Mouse (Mus musculus) kidney, embryonic 16.5 days (tissue): ENCODE results near the gene Clic1. TPM values are rescaled to one million over a fixed set of nuclear protein-coding genes. Genes with fewer than 3 reads are reported as not detected.
"Not testable (repeated sequence)": the region's sequence is repeated elsewhere in the genome, so short reads cannot be mapped to it uniquely, and the experiment has no call there.

Source experiments
- ATAC-seq: fragments of 200-750 bp; cut with Nextera tagmentation; 2 replicates; pipeline ENCODE4 v1.8.0; 2017; ENCODE audit warnings: moderate TSS enrichment; ENCODE audit not compliant: low FRiP score, low TSS enrichment
- H3K27ac ChIP-seq: fragments of 300-500 bp; sonication (generic); 2 replicates; pipeline ENCODE4 v1.5.1; 2014; ENCODE audit warnings: low read length
- H3K27me3 ChIP-seq: fragments of 300-500 bp; sonication (generic); 2 replicates; pipeline ENCODE4 v1.6.1; 2014; ENCODE audit warnings: low read length, control low read depth, mixed read lengths; ENCODE audit not compliant: insufficient read depth
- H3K36me3 ChIP-seq: fragments of 300-500 bp; sonication (generic); 2 replicates; pipeline ENCODE4 v1.6.1; 2014; ENCODE audit warnings: low read length, control low read depth, mixed read lengths; ENCODE audit not compliant: insufficient read depth
- H3K4me1 ChIP-seq: fragments of 300-500 bp; sonication (generic); 2 replicates; pipeline ENCODE4 v1.6.1; 2014; ENCODE audit warnings: low read length, control low read depth, mixed read lengths; ENCODE audit not compliant: insufficient read depth
- H3K4me2 ChIP-seq: fragments of 300-500 bp; sonication (generic); replicated peaks from 2 replicates; pipeline ENCODE4 v1.6.1; 2014; ENCODE audit warnings: low read depth, low read length
- H3K4me3 ChIP-seq: fragments of 300-500 bp; sonication (generic); 2 replicates; pipeline ENCODE4 v1.5.1; 2014; ENCODE audit warnings: mild to moderate bottlenecking, low read length
- H3K9ac ChIP-seq: fragments of 300-500 bp; sonication (generic); replicated peaks from 2 replicates; pipeline ENCODE4 v1.6.1; 2014; ENCODE audit warnings: low read length
- H3K9me3 ChIP-seq: fragments of 300-500 bp; sonication (generic); 2 replicates; pipeline ENCODE4 v1.6.1; 2016; ENCODE audit warnings: low read length, control low read depth
- WGBS: fragments of 180-500 bp; shearing (Covaris S2); extraction: QIAGEN DNeasy Blood & Tissue Kit; methylation state at CpG from one replicate; pipeline ENCODE4 v1.1.7; 2014; 5-methylcytosine and 5-hydroxymethylcytosine counted together
- polyA plus RNA-seq: library from polyadenylated mRNA; unstranded; fragments of >200 nt; fragmentation: Nextera tagmentation; extraction: Ambion mirVana; gene quantifications from 2 replicates; pipeline ENCODE4 v1.2.1, GENCODE M21; 2015

The Clic1 gene
- polyA plus RNA-seq, 1 experiment from 2014 or later = 341 TPM

DNA sequence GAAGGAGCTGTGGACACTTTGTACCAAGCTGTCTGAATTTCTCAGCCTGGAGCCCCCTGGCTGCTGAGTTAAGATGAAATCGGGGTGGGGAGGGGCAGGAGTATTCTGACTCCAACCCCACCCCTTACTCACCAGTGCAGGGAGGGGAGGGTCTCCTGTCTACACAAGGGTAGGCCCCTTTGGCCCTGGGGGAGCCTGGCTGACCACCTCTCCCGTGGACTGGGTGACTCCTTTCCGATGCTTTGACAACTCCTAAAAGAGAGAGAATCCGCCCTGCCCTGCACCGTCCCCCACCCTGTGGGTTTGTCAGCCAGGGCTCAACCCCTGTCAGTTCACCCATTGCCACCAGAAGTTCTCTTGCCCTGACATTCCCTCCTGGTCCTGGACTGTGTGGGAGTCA, 23.6 kb upstream of the Clic1 start:
- Histone ChIP-seq H3K9ac (peak overlapping the region; percentile 7), H3K27me3 (no peaks in the 10 kb centered on the region), H3K4me3 (no peak overlapping the region), H3K4me1 (peaks cover 30% of the 10 kb centered on the region), H3K27ac (no peak overlapping the region), H3K4me2 (no peak overlapping the region), H3K9me3 (no peaks in the 10 kb centered on the region), H3K36me3 (no peaks in the 10 kb centered on the region)
- WGBS = 62% methylated on average over 5 of the region's 5 CpGs
- no peak for ATAC-seq

DNA sequence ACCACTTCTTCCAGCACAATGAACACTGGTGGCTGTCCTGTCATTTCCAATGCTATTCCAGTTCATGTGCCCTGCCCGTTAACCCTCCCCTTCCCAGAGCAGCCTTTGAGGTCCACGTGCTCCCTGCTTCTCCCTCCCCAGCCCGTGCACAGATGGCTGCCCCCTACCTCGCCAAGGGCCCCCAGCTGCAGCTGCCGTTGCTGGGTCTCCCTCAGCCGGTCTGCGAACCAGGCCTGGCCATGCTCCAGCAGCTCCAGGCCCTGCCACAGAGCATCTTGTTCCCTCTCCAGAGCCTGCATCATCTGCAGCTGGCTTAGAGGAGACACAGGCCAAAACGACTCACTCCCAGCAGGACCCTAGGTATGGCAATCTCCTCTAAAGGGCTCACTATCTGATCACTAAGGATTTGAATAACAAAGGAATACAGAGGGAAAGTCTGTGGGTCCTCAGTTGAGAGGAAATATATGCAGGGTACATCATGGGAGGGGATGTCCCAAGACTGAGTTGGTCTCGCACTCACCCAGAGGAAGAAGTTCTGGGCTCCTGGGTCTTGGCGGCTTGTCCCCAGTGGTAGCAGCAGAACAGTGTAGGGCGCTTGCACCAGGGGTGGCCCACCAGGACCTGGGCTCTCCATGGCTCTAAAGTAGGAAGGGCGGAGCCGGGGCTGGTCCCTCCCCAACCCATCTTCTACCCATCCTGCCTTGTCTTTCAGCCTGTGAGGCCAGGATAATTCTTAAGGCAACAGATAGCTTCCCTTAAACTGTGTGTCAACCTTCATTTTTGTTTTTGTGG, 22.3 kb upstream of the Clic1 start, which contains the start of gene Sapcd1:
Sapcd1 (minus strand) TSS at position 740 of the 792 bp plus-strand sequence.
- Histone ChIP-seq H3K4me1 (peaks cover 25% of the 10 kb centered on the region), H3K9me3 (no peaks in the 10 kb centered on the region), H3K4me3 (no peak within 1 kb of the TSS), H3K27me3 (no peaks in the 10 kb centered on the region), H3K36me3 (no peaks in the 10 kb centered on the region), H3K4me2 (0 out of 2 replicates have a peak within 1 kb of the TSS, but pooled peaks have one; percentile 12), H3K9ac (peak within 1 kb of the TSS; percentile 42), H3K27ac (peak within 1 kb of the TSS; percentile 35; the same call in 1 of the 2 replicates)
- WGBS = 35% methylated on average over 13 of the region's 13 CpGs
- ATAC-seq = peak; percentile 46

DNA sequence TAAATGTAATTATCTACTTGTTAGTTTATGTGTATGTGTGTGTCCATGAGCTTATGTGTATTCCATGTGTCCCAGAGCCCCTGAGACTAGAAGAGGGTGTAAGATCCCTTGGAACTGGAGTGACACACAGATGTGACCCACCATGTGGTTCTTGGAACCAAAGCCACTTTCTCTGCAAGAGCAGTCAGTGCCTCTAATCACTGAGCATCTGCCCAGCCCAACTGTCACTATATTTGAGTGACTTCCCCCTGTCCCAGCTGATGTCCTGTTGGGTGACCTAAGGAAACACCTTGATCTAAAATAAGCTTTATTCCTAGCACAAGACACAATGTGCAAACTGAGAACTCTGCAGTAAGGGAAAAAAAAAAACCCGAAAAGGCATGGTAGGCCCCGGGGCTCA, 21.5 kb upstream of the Clic1 start:
- no peak overlapping the region for H3K4me3 ChIP-seq
- H3K27me3 ChIP-seq = no peaks in the 10 kb centered on the region
- H3K27ac ChIP-seq = no peak overlapping the region
- no peak overlapping the region for H3K9ac ChIP-seq
- 59% methylated on average over 2 of the region's 2 CpGs for WGBS
- no peak for ATAC-seq
- no peaks in the 10 kb centered on the region for H3K9me3 ChIP-seq
- peaks cover 25% of the 10 kb centered on the region for H3K4me1 ChIP-seq
- no peaks in the 10 kb centered on the region for H3K36me3 ChIP-seq
- no peak overlapping the region for H3K4me2 ChIP-seq

DNA sequence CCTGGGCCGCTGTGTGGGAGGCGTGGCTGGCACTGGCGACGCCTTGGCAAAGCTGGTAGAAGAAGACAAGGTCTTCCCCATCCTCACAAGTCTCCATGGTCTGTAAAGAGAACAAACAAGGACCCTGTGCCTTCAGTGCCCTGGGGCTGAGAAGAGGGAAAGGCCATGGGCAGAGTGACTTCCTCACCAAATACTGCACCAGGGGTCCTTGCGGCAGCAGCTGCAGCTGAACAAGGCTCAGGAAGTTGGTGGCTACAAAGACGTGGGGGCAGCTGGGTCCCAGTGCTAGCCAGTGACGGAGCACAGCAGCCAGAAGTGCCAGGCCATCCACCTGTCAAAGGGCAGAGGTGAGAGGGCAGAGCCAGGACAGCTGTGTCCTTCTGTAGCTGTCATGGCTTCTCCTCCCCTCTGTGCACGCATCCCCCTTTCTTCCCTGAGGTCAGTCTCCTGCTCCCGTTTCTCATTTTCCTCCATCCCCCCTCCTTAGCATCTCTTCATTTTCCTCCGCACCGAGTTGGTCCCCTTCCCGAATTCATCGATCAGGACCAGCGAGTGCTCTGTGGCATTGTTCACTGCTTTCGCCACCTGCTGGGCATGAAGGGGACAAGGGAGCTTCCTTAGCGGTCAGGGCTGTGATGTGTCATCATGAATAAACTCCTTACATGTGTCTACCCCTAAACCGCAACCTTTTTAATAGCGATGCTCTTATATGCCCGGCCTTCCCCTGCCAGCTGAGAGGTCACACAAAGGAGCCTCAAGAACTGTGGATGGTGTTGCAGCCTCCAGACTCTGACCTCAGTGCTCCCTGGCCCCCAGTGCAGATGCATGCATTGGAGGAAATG, 19.9 kb upstream of the Clic1 start:
- Histone ChIP-seq H3K4me3 (no peak overlapping the region), H3K27ac (no peak overlapping the region), H3K4me2 (no peak overlapping the region), H3K36me3 (no peaks in the 10 kb centered on the region), H3K9ac (no peak overlapping the region), H3K27me3 (no peaks in the 10 kb centered on the region), H3K4me1 (peaks cover 20% of the 10 kb centered on the region), H3K9me3 (no peaks in the 10 kb centered on the region)
- WGBS = 35% methylated on average over 19 of the region's 19 CpGs
- no peak for ATAC-seq

DNA sequence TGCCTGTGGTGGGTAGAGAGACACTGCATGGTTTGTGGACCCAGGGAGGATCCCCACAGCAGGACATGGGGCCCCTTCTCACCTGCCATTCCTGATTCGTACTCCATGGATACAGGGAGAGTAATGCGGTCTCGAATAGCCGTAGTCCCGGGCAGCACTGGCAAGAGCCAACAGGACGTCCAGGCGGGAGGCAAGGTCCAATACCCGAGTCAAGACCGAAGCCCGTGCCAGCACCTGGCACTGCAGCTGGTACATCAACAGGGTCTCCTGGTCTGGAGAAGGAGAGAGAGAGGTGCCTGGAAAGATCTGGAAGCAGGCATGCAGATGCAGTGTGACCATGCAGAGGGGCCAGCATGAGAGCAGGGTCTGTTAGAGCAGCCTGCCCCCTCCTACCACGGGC, 18.5 kb upstream of the Clic1 start:
- Histone ChIP-seq H3K27ac (no peak overlapping the region), H3K4me1 (peaks cover 13% of the 10 kb centered on the region; the same call in 1 of the 2 replicates), H3K9me3 (no peaks in the 10 kb centered on the region), H3K36me3 (no peaks in the 10 kb centered on the region), H3K9ac (no peak overlapping the region), H3K4me2 (no peak overlapping the region), H3K4me3 (no peak overlapping the region), H3K27me3 (no peaks in the 10 kb centered on the region)
- WGBS = 92% methylated on average over 11 of the region's 11 CpGs
- no peak for ATAC-seq

DNA sequence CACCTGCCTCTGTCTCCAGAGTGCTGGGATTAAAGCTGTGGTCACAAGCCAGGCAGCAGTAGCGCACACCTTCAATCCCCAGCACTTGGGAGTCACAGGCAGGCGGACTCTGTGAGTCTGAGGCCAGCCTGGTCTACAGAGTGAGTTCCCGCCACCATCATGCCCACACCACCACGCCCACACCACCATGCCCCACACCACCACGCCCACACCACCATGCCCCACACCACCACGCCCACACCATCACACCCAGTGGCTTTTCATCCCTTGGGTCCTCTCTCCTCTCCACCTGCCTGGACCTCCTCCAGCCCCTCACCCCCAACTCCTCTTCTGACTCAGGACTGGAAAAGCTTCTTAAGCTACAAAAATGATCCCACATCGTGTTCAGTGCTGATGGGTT, 17.9 kb upstream of the Clic1 start:
- Histone ChIP-seq H3K4me3 (no peak overlapping the region), H3K4me2 (no peak overlapping the region), H3K9ac (no peak overlapping the region), H3K36me3 (no peaks in the 10 kb centered on the region), H3K9me3 (no peaks in the 10 kb centered on the region), H3K4me1 (peaks cover 10% of the 10 kb centered on the region; the same call in 1 of the 2 replicates), H3K27me3 (no peaks in the 10 kb centered on the region), H3K27ac (no peak overlapping the region)
- no peak for ATAC-seq
- whole genome bisulfite sequencing = 81% methylated on average over 7 of the region's 7 CpGs

DNA sequence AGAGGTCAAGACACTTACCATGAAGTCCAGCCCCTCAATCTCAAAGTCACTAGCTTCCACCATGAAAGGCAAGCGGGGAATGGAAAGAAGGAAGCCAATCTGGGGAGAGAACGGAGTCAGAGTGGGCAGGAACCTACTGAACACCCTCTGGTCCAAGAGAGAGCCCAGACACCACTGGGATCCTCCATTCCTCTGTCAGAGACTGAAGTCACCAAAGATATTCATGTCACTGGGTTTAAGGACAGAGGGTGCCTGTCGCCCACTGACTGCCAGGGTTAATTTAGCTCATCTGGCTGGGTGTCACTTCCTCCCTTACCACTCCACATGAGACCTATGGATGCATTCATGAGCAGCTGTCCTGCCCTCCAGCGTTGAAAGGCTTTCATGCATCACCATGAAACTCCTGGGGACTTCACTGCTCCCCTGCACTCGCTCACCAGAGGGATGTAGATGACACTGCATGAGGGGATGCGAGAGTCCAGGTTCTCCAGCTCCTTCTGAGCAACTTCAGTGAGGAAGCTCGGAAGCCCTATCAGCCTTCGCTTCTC, 17.4 kb upstream of the Clic1 start:
- no peak overlapping the region for H3K4me2 ChIP-seq
- 75% methylated on average over 8 of the region's 8 CpGs for WGBS
- no peak for ATAC-seq
- no peak overlapping the region for H3K9ac ChIP-seq
- H3K4me3 ChIP-seq = no peak overlapping the region
- H3K36me3 ChIP-seq = no peaks in the 10 kb centered on the region
- H3K4me1 ChIP-seq = peaks cover 6% of the 10 kb centered on the region; the same call in 1 of the 2 replicates
- H3K27ac ChIP-seq = no peak overlapping the region
- no peaks in the 10 kb centered on the region for H3K9me3 ChIP-seq
- no peaks in the 10 kb centered on the region for H3K27me3 ChIP-seq

DNA sequence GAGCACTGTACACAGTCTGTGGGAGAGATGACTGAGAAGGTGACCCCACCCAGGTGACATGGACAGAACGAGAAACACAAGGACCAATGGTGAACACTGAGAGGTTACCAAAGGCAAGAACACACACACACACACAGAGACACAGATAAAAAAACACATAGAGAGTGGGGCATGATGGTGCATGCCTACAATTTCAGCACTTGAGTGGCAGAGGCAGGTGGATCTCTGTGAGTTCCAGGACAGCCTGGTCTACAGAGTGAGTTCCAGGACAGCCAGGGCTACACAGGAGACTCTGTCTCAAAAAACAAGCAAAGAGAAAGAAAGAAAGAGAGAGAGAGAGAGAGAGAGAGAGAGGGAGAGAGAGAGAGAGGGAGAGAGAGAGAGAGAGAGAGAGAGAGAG, 16.1 kb upstream of the Clic1 start:
- not testable (repeated sequence) for H3K36me3 ChIP-seq, H3K9ac ChIP-seq, H3K27ac ChIP-seq, H3K4me3 ChIP-seq, H3K27me3 ChIP-seq, ATAC-seq, H3K4me2 ChIP-seq, H3K9me3 ChIP-seq, H3K4me1 ChIP-seq
- WGBS = 60% methylated on average over 1 of the region's 1 CpGs

DNA sequence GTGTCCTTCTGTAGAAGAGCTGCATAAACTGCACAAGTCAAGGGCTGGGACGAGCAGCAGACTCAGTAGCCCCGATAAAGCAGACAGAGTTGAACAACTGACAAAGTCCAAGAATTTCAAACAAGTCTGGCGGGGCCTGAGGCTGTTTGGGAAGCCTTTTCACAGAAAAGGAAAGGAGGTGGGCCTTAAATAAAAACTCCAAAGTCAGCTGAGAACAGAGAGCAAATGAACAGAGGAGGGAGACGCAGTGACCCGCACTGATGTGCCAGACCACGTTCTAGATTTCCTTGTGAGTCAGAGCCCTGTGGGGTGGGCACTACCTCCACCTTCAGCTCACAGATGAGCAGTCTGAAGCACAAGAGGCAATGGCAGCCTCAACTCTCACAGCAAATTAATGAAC, 14.9 kb upstream of the Clic1 start:
- WGBS = 74% methylated on average over 6 of the region's 6 CpGs
- H3K36me3 ChIP-seq = no peaks in the 10 kb centered on the region
- ATAC-seq = no peak

More for the DNA sequence above, 14.9 kb upstream of the Clic1 start:
- H3K4me3 ChIP-seq = no peak overlapping the region
- no peak overlapping the region for H3K9ac ChIP-seq
- H3K4me1 ChIP-seq = peaks cover under 1% of the 10 kb centered on the region; the same call in 1 of the 2 replicates
- H3K4me2 ChIP-seq = no peak overlapping the region
- no peaks in the 10 kb centered on the region for H3K27me3 ChIP-seq
- H3K9me3 ChIP-seq = no peaks in the 10 kb centered on the region
- H3K27ac ChIP-seq = no peak overlapping the region
